20 mouse cellular contexts compared by ENCODE assay signal in genomic region chr6:72506104-72506503, GRCm38 (mm10). TPM values are rescaled to one million over a fixed set of nuclear protein-coding genes. Genes with fewer than 3 reads are reported as not detected.
"Had no signal": no experiment of that assay in that cellular context is flagged by ENCODE, and none has a peak within 500 bp of the region (broad histone marks: within the 10 kb centered on the region; RNA-seq: fewer than 3 reads in every experiment).

No protein-coding gene starts in this region.

- H3K27me3 ChIP-seq: intestine, embryonic 15.5 days; limb, embryonic 12.5 days; liver, embryonic 13.5 days; lung, embryonic 15.5 days; midbrain, embryonic 15.5 days; neural tube, embryonic 13.5 days had no signal

- H3K4me3 ChIP-seq: intestine, embryonic 15.5 days; layer of hippocampus, adult 2 months; limb, embryonic 12.5 days; liver, embryonic 13.5 days; lung, embryonic 15.5 days; megakaryocyte, embryonic 14.5 days; midbrain, embryonic 15.5 days; neural tube, embryonic 13.5 days had no signal

- H3K4me2 ChIP-seq: intestine, embryonic 15.5 days; limb, embryonic 12.5 days; liver, embryonic 13.5 days; lung, embryonic 15.5 days; midbrain, embryonic 11.5 days; midbrain, embryonic 15.5 days; neural tube, embryonic 13.5 days had no signal

- H3K9ac ChIP-seq: intestine, embryonic 15.5 days; limb, embryonic 12.5 days; liver, embryonic 13.5 days; liver, postnatal 0 days; lung, embryonic 15.5 days; midbrain, embryonic 15.5 days; neural tube, embryonic 13.5 days had no signal

- DNase-seq: kidney, adult 8-10 months; liver; liver, embryonic 13.5 days; liver, postnatal 0 days; lung, postnatal 14 days; retina, postnatal 1 day; right cerebral cortex, postnatal 4 days; spleen, adult 18-20 months; thymus, postnatal 36 days had no signal

- ATAC-seq: intestine, embryonic 15.5 days; liver, postnatal 0 days; midbrain, embryonic 15.5 days had no signal

- H3K9me3 ChIP-seq: intestine, embryonic 15.5 days; limb, embryonic 12.5 days; liver, embryonic 13.5 days; lung, embryonic 15.5 days; midbrain, embryonic 15.5 days; neural tube, embryonic 13.5 days had no signal

- H3K4me1 ChIP-seq: limb, embryonic 12.5 days; midbrain, embryonic 15.5 days had no signal

- H3K36me3 ChIP-seq: intestine, embryonic 15.5 days; limb, embryonic 12.5 days; liver, embryonic 13.5 days; lung, embryonic 15.5 days; midbrain, embryonic 15.5 days; neural tube, embryonic 13.5 days had no signal

- H3K27ac ChIP-seq: intestine, embryonic 15.5 days; layer of hippocampus, adult 2 months; limb, embryonic 12.5 days; liver, embryonic 13.5 days; lung, embryonic 15.5 days; macrophage; midbrain, embryonic 15.5 days; neural tube, embryonic 13.5 days had no signal

RNA-seq across cellular contexts. Expression of gene Sh2d6, which starts 15.4 kb away (rescaled TPM):
- total RNA-seq: monocyte, adult 5-6 weeks had no signal
- polyA plus RNA-seq: liver, embryonic 13.5 days; liver, postnatal 0 days; lung, embryonic 15.5 days; stomach, embryonic 14.5 days had no signal
